8 mouse cellular contexts compared by ENCODE assay signal in the genomic region with DNA sequence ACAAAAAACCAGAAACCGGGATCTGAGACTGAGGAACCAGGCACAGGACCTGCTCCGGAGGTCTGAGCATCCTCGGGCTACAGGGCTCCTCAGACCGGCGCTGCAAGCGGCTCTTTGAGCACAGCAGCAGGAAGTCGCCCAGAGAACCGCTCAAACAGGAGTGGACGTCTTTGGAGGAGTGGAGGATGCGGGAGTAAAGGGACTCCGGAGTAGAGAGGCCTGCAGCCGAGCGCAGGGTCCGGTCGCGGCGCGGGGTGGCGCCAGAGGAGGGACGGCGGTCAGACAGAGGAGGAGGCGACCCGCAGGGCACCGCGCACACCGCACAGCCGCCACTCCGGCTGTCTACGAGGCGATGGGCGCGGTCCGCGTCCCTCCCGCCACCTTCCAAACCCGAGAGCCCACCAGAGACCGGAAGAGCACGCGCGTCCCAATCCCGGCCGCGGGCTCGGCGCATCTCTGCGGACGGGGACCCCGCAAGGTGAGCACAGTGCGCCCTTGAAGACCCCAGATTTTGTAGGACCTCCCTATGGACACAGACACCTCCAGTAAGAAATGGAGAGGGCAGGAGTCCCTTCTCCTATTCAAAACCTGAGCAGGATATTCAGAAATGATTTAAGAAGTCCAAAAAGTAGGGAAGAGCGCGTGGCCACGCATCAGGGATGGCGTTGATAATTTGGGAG. TPM values are rescaled to one million over a fixed set of nuclear protein-coding genes. Genes with fewer than 3 reads are reported as not detected.
A peak's percentile ranks its signal among the peaks of the same experiment; 100 is the strongest.
DNase-seq lines count a peak whose midpoint lies in the region; ATAC-seq and TF ChIP-seq lines count a peak whose summit lies in the region.

A gene (plus strand): TSS at position 359 of the 680 bp plus-strand sequence.

- TF ChIP-seq CTCF in lung, postnatal 0 days (IDR thresholded peaks at IDR 0.05): peak; percentile 58

- peak; percentile 15 to 25 for DNase-seq in B cell, adult 2 months
- DNase-seq in adrenal gland, postnatal 25 days: peak; percentile 69
- peak; percentile 15 for DNase-seq in layer of hippocampus, adult 9-11 months
- peak; percentile 60 for DNase-seq in lung, postnatal 0 days (ENCODE audit: low spot score)
- peak; percentile 34 to 41 for DNase-seq in right cerebral cortex, adult 2 months (ENCODE audit: low spot score in 2 of 2)

- no peak within 1 kb of the TSS for H3K27ac ChIP-seq in embryonic facial prominence, embryonic 15.5 days (replicated peaks)
- no peak within 1 kb of the TSS for H3K27ac ChIP-seq in heart, embryonic 15.5 days
- no peak within 1 kb of the TSS for H3K27ac ChIP-seq in lung, postnatal 0 days (ENCODE audit: low read length)

- 2% methylated on average over 44 of the region's 53 CpGs for WGBS in embryonic facial prominence, embryonic 15.5 days
- 4% methylated on average over 53 of the region's 53 CpGs for WGBS in heart, embryonic 15.5 days
- WGBS in lung, postnatal 0 days: 4% methylated on average over 50 of the region's 53 CpGs

- H3K27me3 ChIP-seq in embryonic facial prominence, embryonic 15.5 days: peaks cover 12% of the 10 kb centered on the region
- H3K27me3 ChIP-seq in heart, embryonic 15.5 days: peaks cover 16% of the 10 kb centered on the region
- H3K27me3 ChIP-seq in lung, postnatal 0 days (replicated peaks; ENCODE audit: insufficient read depth, low read length): no peaks in the 10 kb centered on the region

- peak within 1 kb of the TSS; percentile 23; the same call in 1 of the 2 replicates for H3K9ac ChIP-seq in embryonic facial prominence, embryonic 15.5 days
- H3K9ac ChIP-seq in heart, embryonic 15.5 days: peak within 1 kb of the TSS; percentile 46
- H3K9ac ChIP-seq in lung, postnatal 0 days (replicated peaks; ENCODE audit: low read depth): no peak within 1 kb of the TSS

- ATAC-seq in embryonic facial prominence, embryonic 15.5 days (ENCODE audit: insufficient number of reproducible peaks, low FRiP score, low TSS enrichment, low read depth): peak; percentile 77
- ATAC-seq in heart, embryonic 15.5 days (replicated peaks; ENCODE audit: insufficient number of reproducible peaks, insufficient read depth, low FRiP score, low read depth): peak; percentile 74; the same call in 1 of the 2 replicates
- ATAC-seq in lung, postnatal 0 days: peak; percentile 81
- ATAC-seq in erythroid progenitor cell, adult 5-6 weeks (replicated peaks; ENCODE audit: low FRiP score, poor library complexity, severe bottlenecking): no peak

- 0 out of 2 replicates have a peak, but pooled peaks cover 9% of the 10 kb centered on the region for H3K4me1 ChIP-seq in embryonic facial prominence, embryonic 15.5 days
- H3K4me1 ChIP-seq in heart, embryonic 15.5 days (replicated peaks): peaks cover 6% of the 10 kb centered on the region; the same call in 1 of the 2 replicates
- peaks cover 3% of the 10 kb centered on the region; the same call in 1 of the 2 replicates for H3K4me1 ChIP-seq in lung, postnatal 0 days (ENCODE audit: insufficient read depth, low read depth, low read length)

- peak within 1 kb of the TSS; percentile 93 for H3K4me2 ChIP-seq in embryonic facial prominence, embryonic 15.5 days (replicated peaks)
- peak within 1 kb of the TSS; percentile 94 for H3K4me2 ChIP-seq in heart, embryonic 15.5 days
- peak within 1 kb of the TSS; percentile 67 for H3K4me2 ChIP-seq in lung, postnatal 0 days (replicated peaks; ENCODE audit: low read depth, low read length)

- peak within 1 kb of the TSS; percentile 52 for H3K4me3 ChIP-seq in embryonic facial prominence, embryonic 15.5 days (replicated peaks)
- peak within 1 kb of the TSS; percentile 56 for H3K4me3 ChIP-seq in heart, embryonic 15.5 days
- H3K4me3 ChIP-seq in lung, postnatal 0 days (ENCODE audit: low read depth, low read length): peak within 1 kb of the TSS; percentile 41

- no peaks in the 10 kb centered on the region for H3K9me3 ChIP-seq in embryonic facial prominence, embryonic 15.5 days (replicated peaks)
- no peaks in the 10 kb centered on the region for H3K9me3 ChIP-seq in heart, embryonic 15.5 days (replicated peaks)
- H3K9me3 ChIP-seq in lung, postnatal 0 days (ENCODE audit: low read length): no peaks in the 10 kb centered on the region

- no peak for TF ChIP-seq EP300 in lung, postnatal 0 days (IDR thresholded peaks at IDR 0.05)

- H3K36me3 ChIP-seq in embryonic facial prominence, embryonic 15.5 days: no peaks in the 10 kb centered on the region
- H3K36me3 ChIP-seq in heart, embryonic 15.5 days: no peaks in the 10 kb centered on the region
- H3K36me3 ChIP-seq in lung, postnatal 0 days (ENCODE audit: insufficient read depth, low read length): no peaks in the 10 kb centered on the region

RNA-seq across cellular contexts. Expression of the gene that starts here (rescaled TPM):
- total RNA-seq in adrenal gland, postnatal 25 days (2021): 0.15 TPM in 1 of 2 replicates, not detected in the other
- 0.23 and 0.39 TPM in 2 replicates for polyA plus RNA-seq in embryonic facial prominence, embryonic 15.5 days (2015; fragmentation: Nextera tagmentation; extraction: Ambion mirVana)
- polyA plus RNA-seq in heart, embryonic 15.5 days (2015; fragmentation: Nextera tagmentation; extraction: Ambion mirVana): 0.19 and 0.37 TPM in 2 replicates
- polyA plus RNA-seq in lung, postnatal 0 days (2015; fragmentation: Nextera tagmentation; extraction: Ambion mirVana): 0.26 and 0.32 TPM in 2 replicates
- total RNA-seq in erythroid progenitor cell, adult 5-6 weeks (2015; ENCODE audit: low replicate concordance): not detected in 2 replicates
- total RNA-seq in erythroid progenitor cell, adult 5-6 weeks (2017; ENCODE audit: low replicate concordance): not detected in 2 replicates

Comparison
In these comparisons a context has a peak if more than half of its experiments do, and no peak if none do; other contexts are left out.
1. Peak in DNase-seq in adrenal gland, postnatal 25 days; RNA of the gene not detected or under 1 TPM.
2. Peak in ATAC-seq, H3K4me3 ChIP-seq, H3K9ac ChIP-seq and H3K4me2 ChIP-seq in embryonic facial prominence, embryonic 15.5 days; RNA of the gene not detected or under 1 TPM.
3. Peak in ATAC-seq, H3K4me3 ChIP-seq, H3K9ac ChIP-seq and H3K4me2 ChIP-seq in heart, embryonic 15.5 days; RNA of the gene not detected or under 1 TPM.
4. Peak in DNase-seq, ATAC-seq, H3K4me3 ChIP-seq and H3K4me2 ChIP-seq in lung, postnatal 0 days; RNA of the gene not detected or under 1 TPM.
5. DNase-seq: peak in every context shown above with its lines; median percentile 69 in adrenal gland, postnatal 25 days; 60 in lung, postnatal 0 days; 38 in right cerebral cortex, adult 2 months; 20 in B cell, adult 2 months; 15 in layer of hippocampus, adult 9-11 months.